ENCODE assay signal across 7 mouse cellular contexts in the genomic region with DNA sequence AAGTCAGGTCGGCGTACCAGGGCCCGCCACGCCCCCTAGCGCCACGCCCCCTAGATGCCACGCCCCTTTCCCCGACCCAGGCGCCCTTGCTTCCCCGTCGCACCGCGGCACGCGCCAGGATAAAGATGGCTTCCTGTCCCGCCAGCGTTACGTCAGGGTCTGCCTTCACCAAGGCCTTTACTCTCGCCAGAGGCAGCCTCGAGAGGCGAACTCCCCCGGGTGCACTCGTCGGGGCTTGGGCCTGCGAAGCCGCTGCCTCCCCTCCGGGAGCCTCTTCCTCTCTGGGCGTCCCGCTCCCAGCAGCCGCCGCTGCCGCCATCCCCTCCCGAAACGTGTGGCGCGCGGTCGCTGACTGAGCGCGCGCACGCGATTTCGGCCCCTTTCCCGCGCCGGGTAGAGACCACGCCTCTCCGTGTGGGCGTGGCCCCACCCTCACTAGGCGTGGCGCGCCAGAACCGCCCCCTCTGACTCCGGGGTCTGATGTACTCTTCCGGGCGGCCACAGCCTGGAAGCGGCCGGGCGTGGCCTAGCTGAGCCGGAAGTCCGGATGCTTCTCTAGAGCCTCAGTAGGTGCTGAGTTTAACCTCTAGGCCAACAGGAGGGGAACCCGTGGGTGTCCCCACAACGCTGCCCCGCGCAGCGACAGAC. TPM values are rescaled to one million over a fixed set of nuclear protein-coding genes. Genes with fewer than 3 reads are reported as not detected.
A peak's percentile ranks its signal among the peaks of the same experiment; 100 is the strongest.
DNase-seq lines count a peak whose midpoint lies in the region; ATAC-seq lines count a peak whose summit lies in the region.

No protein-coding gene starts in this region.

- no peaks in the 10 kb centered on the region for H3K9me3 ChIP-seq in embryonic facial prominence, embryonic 10.5 days
- H3K9me3 ChIP-seq in limb, embryonic 11.5 days (ENCODE audit: control insufficient read depth, low read length), result no peaks in the 10 kb centered on the region
- no peaks in the 10 kb centered on the region for H3K9me3 ChIP-seq in midbrain, embryonic 14.5 days (ENCODE audit: control insufficient read depth, low read length)

- no peaks in the 10 kb centered on the region for H3K27me3 ChIP-seq in embryonic facial prominence, embryonic 10.5 days (replicated peaks; ENCODE audit: low read depth, poor library complexity, severe bottlenecking)
- H3K27me3 ChIP-seq in limb, embryonic 11.5 days (ENCODE audit: control insufficient read depth, insufficient read depth, low read length), result no peaks in the 10 kb centered on the region
- no peaks in the 10 kb centered on the region for H3K27me3 ChIP-seq in midbrain, embryonic 14.5 days (ENCODE audit: control insufficient read depth, insufficient read depth, low read length)

- peak overlapping the region; percentile 60 for H3K4me2 ChIP-seq in limb, embryonic 11.5 days (ENCODE audit: low read depth, severe bottlenecking)
- peak overlapping the region; percentile 60 for H3K4me2 ChIP-seq in midbrain, embryonic 14.5 days (ENCODE audit: low read length)

- peak; percentile 99 for DNase-seq in adrenal gland, postnatal 10 days
- DNase-seq in embryonic facial prominence, embryonic 10.5 days (ENCODE audit: low spot score), result peak; percentile 96
- DNase-seq in heart, adult 11 months, result peak; percentile 100
- peak; percentile 95 for DNase-seq in kidney, adult 18-20 months
- peak; percentile 96 for DNase-seq in limb, embryonic 11.5 days (ENCODE audit: low spot score)
- DNase-seq in midbrain, embryonic 14.5 days, result peak; percentile 96
- peak; percentile 94 to 99 for DNase-seq in spleen, adult 18-20 months

- peaks cover 15% of the 10 kb centered on the region for H3K4me1 ChIP-seq in embryonic facial prominence, embryonic 10.5 days
- H3K4me1 ChIP-seq in limb, embryonic 11.5 days (ENCODE audit: control insufficient read depth, insufficient read depth, low read length), result 0 out of 2 replicates have a peak, but pooled peaks cover 2% of the 10 kb centered on the region
- no peaks in the 10 kb centered on the region for H3K4me1 ChIP-seq in midbrain, embryonic 14.5 days (ENCODE audit: control insufficient read depth, insufficient read depth, low read length)

- under 1% methylated on average over 67 of the region's 67 CpGs for WGBS in embryonic facial prominence, embryonic 10.5 days
- under 1% methylated on average over 54 of the region's 67 CpGs for WGBS in limb, embryonic 11.5 days
- under 1% methylated on average over 67 of the region's 67 CpGs for WGBS in midbrain, embryonic 14.5 days

- H3K4me3 ChIP-seq in embryonic facial prominence, embryonic 10.5 days, result peak overlapping the region; percentile 77
- H3K4me3 ChIP-seq in limb, embryonic 11.5 days (ENCODE audit: low read depth, low read length), result peak overlapping the region; percentile 58
- peak overlapping the region; percentile 73 for H3K4me3 ChIP-seq in midbrain, embryonic 14.5 days (replicated peaks; ENCODE audit: low read depth, low read length)

- peak overlapping the region; percentile 98 for H3K27ac ChIP-seq in embryonic facial prominence, embryonic 10.5 days (replicated peaks)
- peak overlapping the region; percentile 79 for H3K27ac ChIP-seq in limb, embryonic 11.5 days (replicated peaks; ENCODE audit: low read depth, low read length)
- H3K27ac ChIP-seq in midbrain, embryonic 14.5 days (replicated peaks; ENCODE audit: low read depth, low read length), result peak overlapping the region; percentile 87

- peaks cover 36% of the 10 kb centered on the region for H3K36me3 ChIP-seq in embryonic facial prominence, embryonic 10.5 days (replicated peaks)
- H3K36me3 ChIP-seq in limb, embryonic 11.5 days (ENCODE audit: control insufficient read depth, insufficient read depth, low read length), result no peaks in the 10 kb centered on the region
- no peaks in the 10 kb centered on the region for H3K36me3 ChIP-seq in midbrain, embryonic 14.5 days (ENCODE audit: control insufficient read depth, insufficient read depth, low read length)

- ATAC-seq in limb, embryonic 11.5 days (ENCODE audit: insufficient number of reproducible peaks, low FRiP score, low TSS enrichment, low read depth), result peak; percentile 99
- ATAC-seq in midbrain, embryonic 14.5 days (ENCODE audit: low FRiP score, low TSS enrichment), result peak; percentile 99

- H3K9ac ChIP-seq in limb, embryonic 11.5 days (ENCODE audit: low read length), result peak overlapping the region; percentile 74
- peak overlapping the region; percentile 80 for H3K9ac ChIP-seq in midbrain, embryonic 14.5 days (replicated peaks; ENCODE audit: low read length)

RNA-seq across cellular contexts. Expression of a gene that starts 52.5 kb away (rescaled TPM):
- total RNA-seq in adrenal gland, postnatal 10 days (2021), result 10 to 100 TPM; 37.9 to 41.8 TPM
- 91.8 and 95.3 TPM in 2 replicates for polyA plus RNA-seq in embryonic facial prominence, embryonic 10.5 days (2016; fragmentation: Nextera tagmentation; extraction: Ambion mirVana)
- polyA plus RNA-seq in limb, embryonic 11.5 days (2014; fragmentation: Nextera tagmentation; extraction: Ambion mirVana), result 99.5 and 105 TPM in 2 replicates
- polyA plus RNA-seq in midbrain, embryonic 14.5 days (2014; fragmentation: Nextera tagmentation; extraction: Ambion mirVana), result 119 and 134 TPM in 2 replicates

Comparison
In these comparisons a context has a peak if more than half of its experiments do, and no peak if none do; other contexts are left out.
1. Peak in every context shown above with its lines: DNase-seq, ATAC-seq, H3K4me3 ChIP-seq and H3K27ac ChIP-seq.